Mouse (Mus musculus): ENCODE measurements at regions not wholly inside any gene's neighbourhood (a gene's known extent, or its start where the extent isn't known, plus 50 kb on each side); places are given as distances from the start of the nearest gene placed in this dataset.

- DNase-seq (ENCODE audit: low spot score), result no peak
These were observed 162.1 kb downstream of the Ice1 start for GRCm38 (mm10) chr13:70475366-70475765.

DNA sequence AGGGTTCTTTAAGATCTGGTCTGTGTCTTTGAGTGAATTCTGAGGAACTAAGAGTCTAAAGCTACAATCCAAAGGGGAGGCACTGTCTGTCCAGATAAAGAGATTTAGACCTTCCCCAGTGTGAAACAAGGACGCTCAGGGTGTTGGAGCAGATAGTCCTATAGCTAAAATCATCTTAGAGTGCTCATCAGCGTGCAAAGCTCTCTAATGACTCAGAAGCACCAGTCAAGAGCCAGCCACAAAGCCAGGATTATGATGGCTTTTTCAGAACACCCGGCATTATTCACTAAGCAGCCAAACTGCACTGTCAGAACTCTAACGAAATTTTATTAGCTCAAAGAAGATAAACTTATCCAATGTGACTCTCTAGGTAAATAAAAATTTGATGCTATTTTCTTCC is 138.1 kb downstream of the Ice1 start:
- no peak for DNase-seq (ENCODE audit: low spot score)
